Mouse (Mus musculus) heart, adult 2 months (tissue): ENCODE measurements around the gene Dtx1.

ENCODE experiments used
- CTCF ChIP-seq: fragments of 200-600 bp; IDR thresholded peaks from 2 replicates; pipeline ENCODE4 v1.8.1; 2022; ENCODE audit warnings: antibody characterized with exemption, mild to moderate bottlenecking, moderate library complexity
- EP300 ChIP-seq: fragments of 200-500 bp; IDR thresholded peaks from 2 replicates; pipeline ENCODE4 v1.6.1; 2011; ENCODE audit warnings: low read depth, low read length, control low read depth; ENCODE audit not compliant: insufficient read depth
- POLR2A ChIP-seq: fragments of 200-500 bp; IDR thresholded peaks from 2 replicates; pipeline ENCODE4 v1.6.1; 2011; ENCODE audit warnings: mild to moderate bottlenecking, low read depth, low read length, control low read depth; ENCODE audit not compliant: insufficient read depth

DNA sequence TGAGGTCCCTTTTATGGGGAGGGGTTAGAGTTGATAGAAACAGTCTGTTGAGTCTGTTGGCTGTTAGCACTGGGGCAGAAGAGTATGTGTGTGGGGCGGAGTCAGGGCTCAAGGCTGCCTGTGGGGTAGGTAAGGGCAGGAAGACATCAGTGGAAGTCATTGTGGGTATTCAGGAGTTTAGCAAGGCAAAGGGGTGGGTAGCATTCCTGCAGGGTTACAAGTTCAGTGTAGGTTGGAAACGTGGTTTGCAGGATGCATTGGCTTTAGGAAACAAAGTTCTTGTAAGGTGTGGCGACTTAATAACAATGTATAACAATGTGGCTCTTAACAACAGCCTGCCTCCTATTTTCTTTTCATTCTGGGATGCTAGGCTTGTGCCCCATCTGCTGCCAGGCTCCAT, 39.5 kb upstream of the Dtx1 start:
- TF ChIP-seq CTCF (no peak), EP300 (no peak), POLR2A (no peak)
